Mouse (Mus musculus) megakaryocyte, adult 5-6 weeks (primary cell): ENCODE results near the gene Fabp2. TPM values are rescaled to one million over a fixed set of nuclear protein-coding genes. Genes with fewer than 3 reads are reported as not detected.

ENCODE experiments used
- ATAC-seq: 2 replicates; pipeline ENCODE4 v1.8.0; 2016; ENCODE audit warnings: mild to moderate bottlenecking, inconsistent platforms; ENCODE audit not compliant: poor library complexity, severe bottlenecking
- total RNA-seq, 2 experiments: library from RNA; stranded (forward) in 1 of 2; stranded (reverse) in 1 of 2; fragments of 153-499, 151-499 nt in 1 of 2; fragments of 221-1000, 200-1000 nt in 1 of 2; gene quantifications; 2 replicates each; pipeline versions ENCODE4 v1.2.3 to v1.2.4; 2015 to 2017

Gene Fabp2
- total RNA-seq (2015) = not detected in 2 replicates
- total RNA-seq (2017) = not detected in 2 replicates

DNA sequence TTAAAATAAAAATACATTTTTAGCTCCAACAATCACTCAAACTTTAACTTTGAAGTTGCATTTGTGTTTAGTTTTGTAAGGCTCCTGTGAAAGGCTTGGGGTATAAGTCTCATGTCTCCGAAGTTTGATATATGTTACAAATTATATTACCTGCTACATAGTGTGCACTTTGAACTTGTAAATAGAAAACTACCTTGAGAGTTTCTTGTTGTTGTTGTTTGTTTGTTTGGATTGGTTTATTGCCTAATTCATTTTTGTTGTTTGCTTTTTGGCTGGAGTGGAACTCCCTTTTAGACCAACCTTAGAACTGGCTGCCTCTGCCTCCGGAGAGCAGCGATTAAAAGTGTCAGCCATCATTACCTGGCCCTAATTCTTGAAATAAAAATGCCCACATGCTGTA lies at the start of gene Fabp2:
TSS of gene Fabp2 (plus strand) at position 301 of the 400 bp plus-strand sequence.
- no peak for ATAC-seq

DNA sequence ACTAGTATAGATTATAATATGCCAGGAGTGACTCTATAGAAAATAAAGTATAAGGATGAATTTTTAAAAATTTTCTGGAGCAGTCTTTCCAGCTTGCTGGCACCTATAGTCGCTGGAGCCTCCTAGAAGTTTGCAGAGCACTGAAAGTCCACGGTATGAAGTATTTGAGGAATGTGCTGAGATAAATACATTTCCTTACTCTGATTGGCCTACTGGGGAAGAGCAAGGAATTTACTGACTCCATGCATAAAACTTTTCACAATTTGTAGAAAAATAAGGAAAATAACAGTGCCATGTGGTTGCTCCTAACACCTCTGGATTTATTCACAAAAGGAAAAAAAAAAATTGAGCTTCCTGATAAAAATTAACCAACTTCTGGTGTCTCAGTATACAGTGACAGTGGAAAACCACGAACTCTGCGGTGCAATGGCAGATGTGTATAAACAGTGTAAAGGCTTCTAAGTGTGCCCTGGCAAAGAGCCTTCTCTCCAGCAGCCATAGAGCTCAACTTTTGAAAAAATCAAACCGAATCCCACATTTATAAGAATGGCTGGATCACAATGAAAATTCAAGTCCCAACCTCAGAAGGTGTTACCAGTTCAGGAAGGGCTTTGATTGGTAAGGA lies 46.4 kb upstream of the Fabp2 start:
- ATAC-seq = no peak

DNA sequence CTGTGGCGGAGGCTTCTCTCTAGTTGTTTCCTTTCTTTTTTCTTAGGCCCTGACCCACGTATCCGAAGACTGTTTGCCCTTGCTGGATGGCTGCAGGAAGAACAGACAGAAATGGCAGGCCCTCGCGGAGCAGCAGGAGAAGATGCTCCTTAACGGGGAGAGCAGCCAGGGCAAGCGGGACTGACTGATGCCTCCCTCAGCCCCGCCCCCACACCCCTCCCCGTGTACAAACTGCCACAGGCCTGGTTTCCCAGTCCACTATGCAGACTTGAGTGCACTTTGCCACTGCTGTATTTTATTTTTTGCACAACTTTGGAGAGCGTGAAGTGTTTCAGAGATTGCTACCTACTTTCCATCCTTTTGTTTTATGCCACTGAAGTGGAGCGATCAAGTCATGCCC lies 39.7 kb upstream of the Fabp2 start:
- no peak for ATAC-seq

DNA sequence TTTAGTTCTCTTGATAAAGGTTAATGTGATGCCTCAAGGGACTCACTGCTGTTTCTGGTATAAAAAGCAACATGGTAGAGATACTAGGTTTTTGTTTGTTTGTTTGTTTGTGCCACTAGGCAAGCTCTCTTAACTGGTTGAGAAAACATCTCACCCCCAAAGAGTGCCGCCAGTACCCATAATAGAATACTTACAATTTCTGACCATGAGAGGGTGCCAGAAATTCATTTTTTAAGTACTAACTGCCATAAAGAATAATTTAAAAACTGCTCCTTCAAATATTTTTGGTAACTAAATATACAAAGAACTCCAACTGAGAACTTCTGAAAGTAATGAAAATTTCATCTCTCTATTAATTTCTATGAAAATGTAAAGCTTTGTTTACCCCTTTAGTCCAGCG lies 35.0 kb upstream of the Fabp2 start:
- no peak for ATAC-seq

DNA sequence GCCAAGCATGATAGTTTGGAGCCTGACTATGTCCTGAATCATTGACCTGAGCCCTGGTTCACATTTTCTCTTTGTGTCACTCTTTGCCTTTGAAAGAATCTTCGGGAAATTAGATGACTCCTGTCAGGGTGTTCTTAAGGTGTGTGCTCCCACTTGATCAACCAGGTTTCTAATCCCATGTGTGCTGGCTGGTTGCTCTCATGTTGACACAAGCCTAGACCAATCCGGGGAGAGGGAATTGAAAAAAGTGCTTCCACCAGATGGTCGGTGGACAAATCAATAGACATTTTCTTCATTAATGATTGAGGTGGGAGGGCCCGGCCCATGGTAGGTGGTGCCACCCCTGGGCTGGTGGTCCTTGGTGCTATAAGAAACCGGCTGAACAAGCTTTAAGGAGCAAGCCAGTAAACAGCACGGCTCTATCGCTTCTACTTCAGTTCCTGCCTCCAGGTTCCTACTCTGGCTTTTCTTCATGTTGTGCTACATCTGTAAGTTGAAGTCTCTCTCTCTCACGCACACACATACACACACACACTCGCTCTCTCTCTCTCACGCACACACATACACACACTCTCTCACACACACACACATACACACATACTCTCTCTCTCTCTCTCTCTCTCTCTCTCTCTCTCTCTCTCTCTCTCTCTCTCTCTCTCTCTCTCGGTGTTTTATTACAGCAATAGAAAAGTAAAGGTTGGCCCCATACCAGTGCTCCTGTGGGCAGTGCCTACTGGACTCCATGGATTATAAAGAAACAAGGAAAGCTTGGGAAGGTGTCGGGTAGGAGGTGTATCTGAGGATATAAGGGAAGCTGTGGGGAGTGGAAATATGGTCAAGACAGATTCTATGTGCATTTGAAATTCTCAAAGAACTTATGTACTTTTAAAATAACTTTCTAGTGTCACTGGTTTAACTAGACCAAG lies 34.0 kb upstream of the Fabp2 start:
- no peak for ATAC-seq

DNA sequence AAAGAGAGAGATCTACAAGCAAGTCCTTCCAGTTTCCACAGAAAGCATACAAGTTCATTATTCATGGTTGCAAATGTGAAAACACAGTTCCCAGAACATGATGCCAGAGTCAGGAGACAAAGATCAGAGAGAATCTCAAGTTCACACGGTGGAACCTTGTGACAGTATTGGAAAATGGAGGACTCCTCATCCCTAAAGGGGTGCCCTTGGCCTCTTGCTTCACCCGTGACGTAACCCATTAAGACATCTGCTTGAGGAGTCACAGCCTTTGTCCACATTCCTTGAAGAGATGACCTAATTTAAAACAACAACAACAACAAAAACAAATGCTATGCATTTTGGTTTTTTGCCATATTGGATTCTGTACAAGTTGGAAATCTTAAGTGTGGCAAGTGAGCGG lies 29.8 kb upstream of the Fabp2 start:
- no peak for ATAC-seq

DNA sequence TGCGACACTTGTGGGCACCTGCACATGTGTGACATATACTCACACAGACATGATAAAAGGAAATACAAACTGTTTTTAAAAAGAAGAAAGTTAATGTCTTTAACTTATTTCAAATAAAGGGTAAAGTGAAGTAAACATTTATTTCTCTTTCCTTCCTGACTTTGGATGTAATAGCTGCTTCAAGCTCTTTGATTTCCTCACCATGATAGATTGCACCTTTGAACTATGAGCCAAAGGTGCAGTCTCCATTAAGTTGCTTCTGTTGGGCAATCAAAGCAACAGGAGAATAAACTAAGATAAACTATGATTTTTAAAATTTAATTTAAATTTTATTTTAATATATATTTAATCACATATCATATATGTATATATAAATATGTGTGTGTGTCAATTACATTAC lies 26.6 kb upstream of the Fabp2 start:
- ATAC-seq = no peak

DNA sequence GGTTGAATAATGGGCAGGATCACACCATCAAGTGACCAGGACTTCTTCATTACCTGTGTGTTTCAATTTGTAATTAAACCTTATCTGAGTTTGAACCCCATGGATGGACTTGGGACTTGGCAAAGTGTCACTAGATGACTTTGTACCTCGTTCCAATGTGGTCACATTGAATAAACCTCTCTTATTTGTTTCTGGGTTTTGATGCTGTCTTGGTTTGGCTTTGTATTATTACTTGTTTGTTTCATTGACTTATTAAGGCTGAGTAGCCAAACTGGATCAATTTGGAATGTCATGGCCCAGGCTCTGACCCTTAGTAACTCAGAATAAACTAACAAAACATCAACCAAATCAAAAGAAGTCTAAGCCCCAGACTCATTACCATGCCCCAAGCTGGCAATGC lies 23.3 kb upstream of the Fabp2 start:
- ATAC-seq = no peak

DNA sequence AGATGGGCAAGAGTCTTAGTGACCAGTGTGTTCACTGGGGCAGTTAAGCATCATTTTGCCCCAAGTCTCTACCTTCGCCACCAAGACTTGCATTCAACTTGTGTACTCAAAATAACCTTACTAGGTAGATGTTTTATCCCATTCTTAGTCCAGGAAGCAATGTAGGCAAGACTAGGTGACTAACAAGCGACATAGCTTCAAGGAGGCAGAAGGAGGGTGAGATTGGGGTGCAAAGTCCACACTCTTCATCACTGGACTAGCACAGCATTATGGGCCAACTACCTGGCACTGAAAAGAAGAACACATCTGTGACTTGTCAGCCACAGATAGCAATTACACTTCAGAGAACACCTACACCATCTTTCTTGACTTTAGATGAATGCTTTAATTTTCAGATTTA lies 18.0 kb upstream of the Fabp2 start:
- no peak for ATAC-seq

DNA sequence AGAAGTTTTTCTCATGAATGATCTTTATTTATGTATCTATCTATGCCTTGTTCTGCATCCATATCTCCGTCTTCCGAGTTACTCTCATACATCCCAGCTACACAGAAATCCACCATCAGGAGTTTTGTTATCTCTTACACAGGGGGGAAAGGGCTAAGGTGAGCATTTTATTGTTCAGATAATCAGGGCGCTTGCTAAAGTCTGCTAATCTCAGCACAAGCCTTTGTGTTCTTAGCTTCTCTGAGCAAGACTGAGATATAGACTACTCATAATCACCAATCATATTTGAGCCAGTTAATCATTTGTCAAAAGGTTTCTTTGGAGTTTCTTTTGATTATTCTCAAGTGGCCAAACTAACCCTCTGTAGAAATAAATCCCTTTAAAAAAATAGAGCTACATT lies 17.3 kb upstream of the Fabp2 start:
- no peak for ATAC-seq

DNA sequence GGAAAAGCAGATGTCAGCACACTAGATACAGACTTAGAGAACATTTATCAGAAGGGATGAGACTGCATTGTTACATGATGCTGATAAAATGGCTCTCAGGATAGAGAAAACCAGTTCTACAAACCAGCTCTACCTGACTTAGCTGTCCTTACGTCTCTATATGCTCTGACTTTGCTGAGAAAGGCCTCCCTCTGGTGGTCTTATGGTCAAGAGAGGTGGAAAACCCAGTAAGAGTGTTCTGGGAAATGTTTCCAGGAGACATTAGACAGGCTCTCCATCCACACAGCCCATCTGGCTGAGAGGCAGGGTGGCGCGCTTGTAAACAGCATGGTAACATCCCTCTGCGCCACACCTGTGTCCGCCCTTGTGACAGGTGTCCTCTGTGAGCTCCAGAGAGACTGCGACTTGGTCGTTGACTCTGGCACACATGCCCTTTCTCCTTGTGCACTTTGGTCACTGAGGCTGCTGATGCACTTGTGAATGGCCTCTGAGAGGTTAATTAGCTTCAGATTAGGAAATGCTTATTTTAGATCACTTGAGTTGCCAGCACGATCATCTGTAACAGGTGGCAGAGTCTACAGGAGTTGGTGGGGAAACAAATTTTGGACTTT lies 16.1 kb upstream of the Fabp2 start:
- no peak for ATAC-seq

DNA sequence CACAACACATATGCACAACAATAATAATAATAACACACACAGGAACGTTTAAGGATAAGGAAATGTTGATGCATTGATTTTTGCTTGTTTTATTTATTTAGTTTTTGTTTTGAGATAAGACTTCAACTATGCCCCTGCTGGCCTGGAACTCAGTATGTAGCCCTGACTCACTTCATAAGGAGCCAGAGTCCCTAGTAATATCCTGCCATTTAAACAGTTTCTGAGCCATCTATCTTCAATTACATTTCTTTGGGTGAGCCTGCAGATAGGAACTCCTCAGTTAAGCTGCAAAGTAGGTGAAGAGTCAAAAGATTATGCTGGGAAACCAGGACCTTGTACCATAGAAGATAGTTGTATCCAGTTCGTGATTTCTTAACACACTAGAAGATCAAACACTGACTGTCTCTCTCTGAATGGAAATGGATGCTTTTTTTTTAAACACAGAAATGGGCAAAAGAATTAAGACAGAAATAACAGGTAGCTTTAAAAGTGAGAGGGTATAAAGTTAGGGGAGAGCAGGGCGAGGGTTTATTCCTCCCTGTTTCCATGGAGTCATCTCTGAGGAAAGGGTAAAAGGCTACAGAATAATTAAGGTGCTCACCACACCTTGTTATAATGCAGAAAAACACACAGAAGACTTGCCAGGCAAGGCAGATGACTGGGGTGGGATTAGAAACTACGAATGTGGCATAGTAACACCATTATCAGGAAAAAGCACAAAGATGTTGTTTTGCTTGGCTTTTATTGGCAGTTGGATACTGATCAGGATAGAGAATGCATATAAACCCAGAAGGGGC lies 7.2 kb upstream of the Fabp2 start:
- no peak for ATAC-seq

DNA sequence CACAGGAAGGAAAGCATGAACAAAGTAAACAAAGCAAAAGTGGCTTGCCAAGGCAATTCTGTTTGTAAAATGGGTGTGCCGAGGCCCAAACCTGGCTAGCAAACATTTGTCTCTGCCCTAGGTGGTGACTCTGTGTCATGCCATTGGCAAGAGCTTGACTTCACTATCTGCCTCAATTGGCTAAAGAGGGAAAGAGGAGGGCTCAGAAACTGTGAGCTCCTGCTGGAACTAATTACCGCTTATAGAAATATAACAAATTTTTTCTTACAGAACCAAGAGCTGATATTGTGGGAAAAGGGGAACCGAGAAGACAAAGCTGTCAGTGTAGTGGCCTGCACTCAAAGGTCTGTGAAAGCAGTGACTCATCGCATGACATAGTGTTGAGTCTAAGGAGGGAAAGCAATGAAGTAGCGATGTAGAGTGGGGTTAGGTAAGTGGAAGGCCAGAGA lies 6.5 kb upstream of the Fabp2 start:
- peak; percentile 66 for ATAC-seq

DNA sequence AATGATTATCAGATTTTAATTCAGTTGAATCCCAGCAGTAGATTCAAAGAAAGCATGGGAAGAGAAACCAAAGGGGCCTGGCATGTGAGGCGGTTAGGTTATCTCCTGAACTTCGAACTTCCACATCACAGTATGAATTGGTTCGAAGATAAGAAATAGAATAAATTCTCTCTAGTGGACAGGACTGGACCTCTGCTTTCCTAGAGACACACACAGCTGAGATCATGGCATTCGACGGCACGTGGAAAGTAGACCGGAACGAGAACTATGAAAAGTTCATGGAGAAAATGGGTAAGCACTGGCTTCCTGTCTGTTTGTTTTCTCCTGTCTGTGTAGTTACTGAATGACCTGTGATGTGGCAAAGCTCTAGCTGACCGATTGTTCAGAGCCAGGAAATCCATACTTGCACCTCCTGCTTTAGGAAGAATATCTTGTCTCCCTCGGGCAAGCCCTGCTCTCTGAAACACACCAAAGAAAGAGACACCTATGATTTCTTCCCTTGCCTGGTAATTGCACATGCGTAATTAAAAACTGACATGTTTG lies 388 bp downstream of the Fabp2 start:
- ATAC-seq = no peak

DNA sequence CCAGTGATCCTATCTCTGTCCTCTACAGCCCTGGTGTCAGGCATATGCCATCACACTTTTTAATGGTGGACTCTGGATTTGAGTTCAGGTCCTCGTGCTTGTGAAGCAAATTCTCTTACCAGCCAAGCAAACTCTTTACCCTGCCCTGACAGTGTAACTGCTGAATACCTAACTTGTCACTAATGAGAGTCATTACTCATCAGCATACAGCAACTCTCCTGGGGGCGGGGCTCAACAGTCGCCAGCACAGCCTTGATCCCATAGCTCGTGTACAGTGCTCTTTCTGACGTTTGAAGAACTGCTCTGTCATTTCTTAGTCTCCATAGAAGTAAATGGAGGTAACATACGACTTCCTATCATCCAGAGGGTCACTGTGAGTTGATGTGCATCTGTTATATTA lies 3.4 kb downstream of the Fabp2 start:
- no peak for ATAC-seq

DNA sequence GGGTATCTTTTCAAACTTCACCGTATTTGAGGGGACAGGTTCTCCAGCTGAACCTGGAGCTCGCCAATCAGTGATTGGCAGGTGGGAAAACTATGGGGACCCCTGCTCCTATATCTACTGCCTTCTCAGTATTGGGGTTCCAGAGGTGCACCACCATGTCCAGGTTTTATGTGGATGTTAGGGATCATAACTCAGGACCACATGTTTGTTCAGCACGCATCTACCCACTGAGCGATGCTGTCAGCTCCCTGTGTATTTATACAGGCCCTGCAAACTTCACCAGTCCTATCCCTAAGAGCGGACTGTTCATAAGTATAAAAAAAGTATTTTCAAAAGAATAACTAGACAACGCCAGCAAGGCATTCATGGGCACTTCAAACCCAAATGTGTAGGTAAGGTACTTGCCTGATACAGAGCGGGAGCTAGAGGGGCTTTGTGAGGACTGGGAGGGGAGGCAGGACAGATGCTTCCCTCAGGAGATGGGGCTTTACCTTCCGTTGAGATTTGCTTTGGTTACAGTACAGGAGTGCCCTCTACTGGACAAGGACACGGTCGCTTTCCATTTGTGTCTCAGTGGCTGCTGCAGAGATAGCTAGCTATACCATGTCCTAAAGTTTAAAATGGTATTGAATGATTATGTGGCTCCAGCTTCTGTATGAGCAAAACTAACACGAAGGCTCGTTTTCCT lies 9.0 kb downstream of the Fabp2 start:
- ATAC-seq = peak; percentile 81

DNA sequence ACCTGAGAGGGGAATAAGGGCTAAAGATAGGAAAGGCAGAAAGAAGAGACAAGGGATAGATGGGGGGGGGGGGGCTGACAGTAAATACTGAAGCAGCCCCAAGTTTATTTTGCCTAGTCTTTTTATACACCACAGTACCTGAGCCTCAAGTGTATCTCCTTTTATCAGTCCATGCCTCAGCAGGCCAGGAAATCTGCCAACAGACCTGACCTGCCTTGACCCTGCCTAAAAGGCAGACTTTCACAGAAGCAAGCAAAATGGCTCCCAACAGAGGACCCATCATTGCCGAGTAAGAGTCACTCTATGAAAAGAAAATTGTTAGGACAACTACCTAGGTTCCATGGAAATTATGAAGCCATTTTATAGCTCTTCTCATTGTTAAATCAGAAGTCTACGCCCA lies 13.0 kb downstream of the Fabp2 start:
- no peak for ATAC-seq

DNA sequence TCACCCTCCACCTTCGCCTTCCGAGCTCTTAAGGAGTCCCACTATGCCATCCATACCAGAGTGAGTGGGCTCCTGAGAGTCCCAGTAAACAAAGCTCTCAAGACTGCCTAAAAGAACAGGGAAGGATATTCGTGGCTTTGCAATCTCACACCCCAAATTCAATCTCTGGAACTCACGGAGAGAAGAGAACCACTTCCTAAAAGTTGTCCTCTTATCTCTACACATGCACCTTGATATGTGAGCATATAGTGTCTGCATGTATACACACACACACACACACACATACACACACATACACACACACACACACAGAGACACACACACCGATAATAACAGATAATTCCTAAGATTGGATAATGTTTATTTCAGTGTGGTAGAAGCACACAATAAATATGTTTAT lies 20.6 kb downstream of the Fabp2 start:
- no peak for ATAC-seq

DNA sequence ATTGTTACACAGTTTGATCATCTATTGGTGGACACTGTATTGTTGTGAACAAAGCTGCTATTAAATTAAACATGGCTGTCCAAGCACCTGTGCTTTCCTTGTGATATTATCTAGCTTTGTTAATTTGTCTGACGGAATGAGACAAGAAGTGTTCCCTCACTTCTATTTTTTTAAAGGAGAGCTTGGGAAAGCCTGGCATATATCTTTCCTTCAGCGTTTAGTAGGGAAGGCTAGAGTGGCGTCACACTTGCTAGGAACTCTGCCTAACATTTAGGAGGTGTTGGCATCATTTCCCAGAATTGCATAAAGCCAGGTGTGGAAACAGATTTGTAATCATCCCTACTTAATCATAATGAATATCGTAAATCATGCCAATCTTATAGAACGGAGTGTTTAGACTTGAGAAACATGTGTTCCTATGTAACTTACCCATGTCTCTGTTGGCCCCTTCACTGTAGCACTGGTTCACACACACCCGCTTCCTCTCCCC lies 21.4 kb downstream of the Fabp2 start:
- no peak for ATAC-seq

DNA sequence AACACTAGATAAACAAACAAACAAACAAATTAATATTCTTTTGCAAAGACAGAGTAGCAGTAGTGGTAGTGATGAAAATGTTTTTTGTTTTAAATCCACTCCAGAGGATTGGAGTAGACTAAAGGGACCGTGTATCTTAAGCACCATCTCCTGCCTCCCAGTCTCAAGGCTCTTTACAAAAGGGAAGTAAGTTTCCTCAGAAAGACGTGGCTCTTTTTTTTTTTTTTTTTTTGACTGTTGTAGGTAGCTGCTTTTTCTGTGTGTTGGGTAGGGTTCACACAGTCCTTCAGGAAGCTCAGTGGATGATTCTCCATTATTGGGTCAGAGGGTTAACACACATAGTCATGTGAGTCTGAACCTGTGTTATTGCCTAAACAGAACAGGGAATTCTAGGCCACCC lies 23.8 kb downstream of the Fabp2 start:
- ATAC-seq = peak; percentile 51
